ENCODE assay signal across 25 mouse cellular contexts in genomic region chr9:47527290-47527689, GRCm38 (mm10). TPM values are rescaled to one million over a fixed set of nuclear protein-coding genes. Genes with fewer than 3 reads are reported as not detected.
DNase-seq lines count a peak whose midpoint lies in the region; ATAC-seq and TF ChIP-seq lines count a peak whose summit lies in the region.
"Had no signal": no experiment of that assay in that cellular context is flagged by ENCODE, and none has a peak within 500 bp of the region (broad histone marks: within the 10 kb centered on the region; RNA-seq: fewer than 3 reads in every experiment).

No protein-coding gene starts in this region.

- H3K9ac ChIP-seq in forebrain, postnatal 0 days, result no peak overlapping the region
- H3K9ac ChIP-seq in forebrain, embryonic 16.5 days (replicated peaks; ENCODE audit: low read depth, low read length), result no peak overlapping the region
- H3K9ac ChIP-seq in neural tube, embryonic 15.5 days (replicated peaks), result no peak overlapping the region
- no peak overlapping the region for H3K9ac ChIP-seq in hindbrain, embryonic 11.5 days (ENCODE audit: low read depth, low read length)
- H3K9ac ChIP-seq: heart, embryonic 12.5 days; heart, embryonic 15.5 days; hindbrain, embryonic 14.5 days had no signal

- no peak overlapping the region for H3K4me3 ChIP-seq in forebrain, postnatal 0 days (ENCODE audit: low read depth, low read length)
- no peak overlapping the region for H3K4me3 ChIP-seq in forebrain, embryonic 16.5 days (replicated peaks; ENCODE audit: low read length)
- no peak overlapping the region for H3K4me3 ChIP-seq in neural tube, embryonic 15.5 days (replicated peaks)
- H3K4me3 ChIP-seq in hindbrain, embryonic 11.5 days (ENCODE audit: low read depth, low read length), result no peak overlapping the region
- H3K4me3 ChIP-seq: heart, embryonic 12.5 days; heart, embryonic 15.5 days; hindbrain, embryonic 10.5 days had no signal

- DNase-seq in cerebellum, adult 9-10 months, result peak; percentile 16
- DNase-seq in cerebellum, adult 9-11 months, result no peak
- peak; percentile 56 for DNase-seq in forebrain, postnatal 0 days
- peak; percentile 7 for DNase-seq in neural tube, embryonic 10.5 days (ENCODE audit: extremely low spot score, low spot score)
- DNase-seq in hindbrain, embryonic 11.5 days (ENCODE audit: low spot score), result no peak
- DNase-seq: adrenal gland, adult 8-10 months; adrenal gland, postnatal 25 days; cerebellum, adult 11 months; cerebellum, adult 2 months; cerebellum, postnatal 14 days; gastrocnemius, postnatal 10 days; gastrocnemius, postnatal 36 days; heart, postnatal 10 days; heart, postnatal 36 days had no signal

- no peaks in the 10 kb centered on the region for H3K4me1 ChIP-seq in forebrain, postnatal 0 days (ENCODE audit: insufficient read depth)
- H3K4me1 ChIP-seq in forebrain, embryonic 16.5 days (replicated peaks; ENCODE audit: control insufficient read depth, insufficient read depth, low read length), result peaks cover 7% of the 10 kb centered on the region
- peaks cover 15% of the 10 kb centered on the region for H3K4me1 ChIP-seq in neural tube, embryonic 15.5 days
- no peaks in the 10 kb centered on the region for H3K4me1 ChIP-seq in hindbrain, embryonic 11.5 days (replicated peaks; ENCODE audit: control insufficient read depth, insufficient read depth, low read length)

- no peak overlapping the region for H3K27ac ChIP-seq in forebrain, postnatal 0 days (ENCODE audit: low read depth, low read length)
- H3K27ac ChIP-seq in forebrain, embryonic 16.5 days (ENCODE audit: low read length), result no peak overlapping the region
- no peak overlapping the region for H3K27ac ChIP-seq in neural tube, embryonic 15.5 days (replicated peaks)
- no peak overlapping the region for H3K27ac ChIP-seq in hindbrain, embryonic 11.5 days (ENCODE audit: low read depth, low read length)
- H3K27ac ChIP-seq: heart, embryonic 15.5 days; hindbrain, embryonic 10.5 days; hindbrain, embryonic 14.5 days; hindbrain, postnatal 0 days had no signal

- H3K36me3 ChIP-seq in forebrain, postnatal 0 days (ENCODE audit: insufficient read depth), result no peaks in the 10 kb centered on the region
- no peaks in the 10 kb centered on the region for H3K36me3 ChIP-seq in forebrain, embryonic 16.5 days (ENCODE audit: control insufficient read depth, insufficient read depth)
- H3K36me3 ChIP-seq in neural tube, embryonic 15.5 days, result no peaks in the 10 kb centered on the region
- no peaks in the 10 kb centered on the region for H3K36me3 ChIP-seq in hindbrain, embryonic 11.5 days (ENCODE audit: control insufficient read depth, insufficient read depth, low read length)
- H3K36me3 ChIP-seq: heart, embryonic 12.5 days; heart, embryonic 15.5 days; hindbrain, embryonic 10.5 days had no signal

- TF ChIP-seq CTCF in forebrain, postnatal 0 days (IDR thresholded peaks at IDR 0.05; ENCODE audit: low read depth), result no peak

- no peaks in the 10 kb centered on the region for H3K27me3 ChIP-seq in forebrain, postnatal 0 days (ENCODE audit: insufficient read depth, low read length)
- no peaks in the 10 kb centered on the region for H3K27me3 ChIP-seq in forebrain, embryonic 16.5 days (replicated peaks; ENCODE audit: control insufficient read depth, insufficient read depth, low read length)
- H3K27me3 ChIP-seq in neural tube, embryonic 15.5 days (replicated peaks), result no peaks in the 10 kb centered on the region
- no peaks in the 10 kb centered on the region for H3K27me3 ChIP-seq in hindbrain, embryonic 11.5 days (ENCODE audit: control insufficient read depth, insufficient read depth, low read length)

- WGBS in forebrain, postnatal 0 days, result 71% methylated on average over 9 of the region's 9 CpGs
- WGBS in forebrain, embryonic 16.5 days, result 78% methylated on average over 9 of the region's 9 CpGs
- WGBS in neural tube, embryonic 15.5 days, result 91% methylated on average over 9 of the region's 9 CpGs
- WGBS in hindbrain, embryonic 11.5 days, result 90% methylated on average over 9 of the region's 9 CpGs

- no peaks in the 10 kb centered on the region for H3K9me3 ChIP-seq in forebrain, postnatal 0 days (ENCODE audit: low read length)
- H3K9me3 ChIP-seq in forebrain, embryonic 16.5 days (ENCODE audit: control insufficient read depth, low read length), result no peaks in the 10 kb centered on the region
- no peaks in the 10 kb centered on the region for H3K9me3 ChIP-seq in neural tube, embryonic 15.5 days (replicated peaks)
- no peaks in the 10 kb centered on the region for H3K9me3 ChIP-seq in hindbrain, embryonic 11.5 days (ENCODE audit: control insufficient read depth, low read length)
- H3K9me3 ChIP-seq: heart, embryonic 12.5 days; heart, embryonic 15.5 days; hindbrain, embryonic 10.5 days had no signal

- no peak for ATAC-seq in forebrain, postnatal 0 days
- no peak for ATAC-seq in forebrain, embryonic 16.5 days
- no peak for ATAC-seq in neural tube, embryonic 15.5 days (ENCODE audit: low FRiP score)
- no peak for ATAC-seq in hindbrain, embryonic 11.5 days (ENCODE audit: low FRiP score)
- ATAC-seq: activated CD4-positive, CD25-positive, alpha-beta regulatory T cell, adult 4 months; hindbrain, postnatal 0 days; inflammation-experienced regulatory T-cells, adult 6 months; intestine, embryonic 16.5 days had no signal

- H3K4me2 ChIP-seq in forebrain, postnatal 0 days (ENCODE audit: low read depth), result no peak overlapping the region
- no peak overlapping the region for H3K4me2 ChIP-seq in forebrain, embryonic 16.5 days (ENCODE audit: low read length)
- H3K4me2 ChIP-seq in neural tube, embryonic 15.5 days, result no peak overlapping the region
- H3K4me2 ChIP-seq in hindbrain, embryonic 11.5 days (replicated peaks; ENCODE audit: low read depth, low read length), result no peak overlapping the region
- H3K4me2 ChIP-seq: heart, embryonic 12.5 days; heart, embryonic 15.5 days; hindbrain, embryonic 14.5 days had no signal

RNA-seq across cellular contexts. Expression of gene Cadm1, which starts 2.7 kb away (rescaled TPM):
- 223 and 289 TPM in 2 replicates for total RNA-seq in forebrain, postnatal 0 days (2014; rRNA removed)
- polyA plus RNA-seq in forebrain, postnatal 0 days (2015; fragmentation: Nextera tagmentation; extraction: Ambion mirVana), result 272 and 381 TPM in 2 replicates
- 214 and 256 TPM in 2 replicates for polyA plus RNA-seq in forebrain, embryonic 16.5 days (2015; fragmentation: Nextera tagmentation; extraction: Ambion mirVana)
- polyA plus RNA-seq in neural tube, embryonic 15.5 days (2015; fragmentation: Nextera tagmentation; extraction: Ambion mirVana), result 146 and 157 TPM in 2 replicates
- 150 and 160 TPM in 2 replicates for polyA plus RNA-seq in hindbrain, embryonic 11.5 days (2014; fragmentation: Nextera tagmentation; extraction: Ambion mirVana)
- total RNA-seq: granulocyte monocyte progenitor cell, adult 5-6 weeks had no signal

Comparison
In these comparisons a context has a peak if more than half of its experiments do, and no peak if none do; other contexts are left out.
1. DNase-seq: peak in cerebellum, adult 9-10 months (single experiment), forebrain, postnatal 0 days (single experiment) and neural tube, embryonic 10.5 days (single experiment); none in cerebellum, adult 9-11 months (single experiment) and hindbrain, embryonic 11.5 days (single experiment).